Mouse (Mus musculus) kidney, postnatal 0 days (tissue): ENCODE data around the gene Fam81a. TPM values are rescaled to one million over a fixed set of nuclear protein-coding genes. Genes with fewer than 3 reads are reported as not detected.

Experiments
- ATAC-seq: fragments of 200-750 bp; cut with Nextera tagmentation; replicated peaks from 2 replicates; pipeline ENCODE4 v1.8.0; 2017; ENCODE audit warnings: low read depth, moderate number of reproducible peaks, moderate TSS enrichment, moderate library complexity; ENCODE audit not compliant: low FRiP score
- DNase-seq: peaks from one replicate; pipeline ENCODE4 v3.0.0-alpha.2; 2016; ENCODE audit warnings: low spot score
- H3K27ac ChIP-seq: fragments of 300-500 bp; sonication (generic); 2 replicates; pipeline ENCODE4 v1.5.1; 2014; ENCODE audit warnings: mild to moderate bottlenecking
- H3K27me3 ChIP-seq: fragments of 300-500 bp; sonication (generic); 2 replicates; pipeline ENCODE4 v1.6.1; 2014; ENCODE audit warnings: low read length, mixed read lengths; ENCODE audit not compliant: insufficient read depth
- H3K36me3 ChIP-seq: fragments of 300-500 bp; sonication (generic); 2 replicates; pipeline ENCODE4 v1.6.1; 2014; ENCODE audit warnings: low read length, mixed read lengths; ENCODE audit not compliant: insufficient read depth
- H3K4me1 ChIP-seq: fragments of 300-500 bp; sonication (generic); replicated peaks from 2 replicates; pipeline ENCODE4 v1.6.1; 2014; ENCODE audit warnings: antibody characterized with exemption, low read length, mixed read lengths; ENCODE audit not compliant: insufficient read depth
- H3K4me2 ChIP-seq: fragments of 300-500 bp; sonication (generic); 2 replicates; pipeline ENCODE4 v1.6.1; 2014; ENCODE audit warnings: mild to moderate bottlenecking, low read length, moderate library complexity, mixed read lengths
- H3K4me3 ChIP-seq: fragments of 300-500 bp; sonication (generic); replicated peaks from 2 replicates; pipeline ENCODE4 v1.5.1; 2014; ENCODE audit warnings: low read depth, low read length
- H3K9ac ChIP-seq: fragments of 300-500 bp; sonication (generic); 2 replicates; pipeline ENCODE4 v1.6.1; 2014; ENCODE audit warnings: low read depth, low read length
- H3K9me3 ChIP-seq: fragments of 300-500 bp; sonication (generic); replicated peaks from 2 replicates; pipeline ENCODE4 v1.6.1; 2016; ENCODE audit warnings: low read length, inconsistent platforms, mixed read lengths
- CTCF ChIP-seq: IDR thresholded peaks from 2 replicates; pipeline ENCODE4 v1.5.1; 2016; ENCODE audit warnings: antibody characterized with exemption, low read depth, mild to moderate bottlenecking, moderate library complexity
- WGBS: fragments of 180-500 bp; shearing (Covaris S2); extraction: QIAGEN DNeasy Blood & Tissue Kit; methylation state at CpG from one replicate; pipeline ENCODE4 v1.1.7; 2014; 5-methylcytosine and 5-hydroxymethylcytosine counted together
- polyA plus RNA-seq: library from polyadenylated mRNA; unstranded; fragments of >200 nt; fragmentation: Nextera tagmentation; extraction: Ambion mirVana; gene quantifications from 2 replicates; pipeline ENCODE4 v1.2.1, GENCODE M21; 2015

Fam81a gene
- polyA plus RNA-seq, 1 experiment from 2014 or later, result 11.7 TPM

DNA sequence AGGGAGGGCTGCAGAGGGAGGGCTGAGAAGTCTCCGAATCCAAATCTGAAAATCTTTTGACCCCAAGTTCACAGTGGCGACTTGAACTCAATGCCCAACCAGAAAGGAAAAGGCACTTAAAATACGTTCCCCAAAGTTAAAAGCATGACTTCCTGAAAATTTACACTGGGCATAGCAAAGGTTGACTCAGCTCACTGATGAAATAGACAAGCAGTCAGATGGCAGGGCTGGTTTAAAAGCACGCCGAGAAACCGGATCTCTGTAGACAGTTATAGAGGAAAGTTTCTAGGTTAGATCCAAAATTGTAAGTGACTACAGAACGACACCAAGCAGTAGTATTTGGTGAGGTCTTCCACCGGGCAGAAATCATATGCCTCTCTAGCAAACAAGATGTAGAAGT is 92.5 kb downstream of the Fam81a start:
- Histone ChIP-seq H3K4me1 (peaks cover 3% of the 10 kb centered on the region; the same call in 1 of the 2 replicates), H3K27ac (no peak overlapping the region), H3K9ac (no peak overlapping the region), H3K4me3 (no peak overlapping the region), H3K9me3 (no peaks in the 10 kb centered on the region), H3K27me3 (no peaks in the 10 kb centered on the region), H3K4me2 (no peak overlapping the region), H3K36me3 (no peaks in the 10 kb centered on the region)
- WGBS, result 12% methylated on average over 8 of the region's 8 CpGs
- TF ChIP-seq CTCF, result no peak
- DNase-seq (peak; percentile 31), ATAC-seq (no peak)

DNA sequence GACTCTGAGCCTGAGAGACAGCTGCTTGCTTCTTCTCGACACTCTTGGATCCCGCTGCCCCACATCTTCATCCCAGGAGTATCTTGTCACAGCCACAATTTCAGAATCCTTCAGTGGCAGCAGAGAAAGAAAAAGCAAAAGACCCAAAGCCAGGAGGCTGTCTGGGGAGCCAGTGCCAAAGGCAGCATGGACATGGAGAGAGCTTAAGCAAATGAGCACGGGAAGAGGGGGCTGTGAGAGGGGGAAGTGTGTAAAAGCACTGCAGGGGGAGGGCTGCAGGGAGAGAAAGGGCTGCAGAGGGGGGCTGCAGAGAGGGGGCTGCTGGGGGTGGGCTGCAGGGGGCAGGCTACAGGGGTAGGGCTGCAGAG is 93.0 kb downstream of the Fam81a start:
- 42% methylated on average over 3 of the region's 3 CpGs for WGBS
- Histone ChIP-seq H3K9ac (no peak overlapping the region), H3K9me3 (no peaks in the 10 kb centered on the region), H3K4me3 (no peak overlapping the region), H3K27ac (no peak overlapping the region), H3K4me1 (peaks cover 3% of the 10 kb centered on the region; the same call in 1 of the 2 replicates), H3K27me3 (no peaks in the 10 kb centered on the region), H3K4me2 (no peak overlapping the region), H3K36me3 (no peaks in the 10 kb centered on the region)
- no peak for ATAC-seq
- no peak for DNase-seq
- TF ChIP-seq CTCF, result no peak

DNA sequence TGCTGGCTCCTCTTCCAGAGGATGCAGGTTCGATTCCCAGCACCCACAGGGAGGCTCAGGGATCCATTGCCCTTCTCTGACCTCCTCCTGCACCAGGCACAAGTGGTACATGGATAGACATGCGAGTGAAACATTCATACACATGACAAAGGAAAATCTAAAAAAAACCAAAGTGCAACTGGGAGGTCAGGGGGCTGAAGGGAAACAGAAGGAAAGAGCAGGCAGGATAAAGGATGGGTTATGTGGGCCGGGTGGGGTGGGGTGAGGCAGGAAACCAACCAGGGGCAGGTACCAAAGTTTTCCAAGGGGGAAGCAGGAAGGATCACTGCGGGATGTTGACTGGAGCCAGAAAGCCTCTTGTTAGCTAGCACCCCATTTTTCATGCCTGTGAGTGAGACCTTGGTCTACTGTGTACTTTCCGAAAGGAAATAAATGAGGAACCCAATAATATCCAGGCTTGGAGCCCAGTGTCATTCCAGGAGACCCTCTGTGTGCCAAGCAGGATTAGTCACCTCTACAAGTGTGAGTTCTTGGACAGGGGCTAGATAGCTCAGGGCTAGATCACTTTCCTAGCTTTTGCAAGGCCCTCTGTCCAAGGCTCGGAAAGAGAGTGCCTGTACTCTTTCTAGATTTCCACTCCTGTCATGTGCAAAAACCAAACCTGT is 93.5 kb downstream of the Fam81a start:
- Histone ChIP-seq H3K27ac (no peak overlapping the region), H3K4me1 (peaks cover 3% of the 10 kb centered on the region; the same call in 1 of the 2 replicates), H3K4me3 (no peak overlapping the region), H3K9me3 (no peaks in the 10 kb centered on the region), H3K27me3 (no peaks in the 10 kb centered on the region), H3K9ac (no peak overlapping the region), H3K4me2 (no peak overlapping the region), H3K36me3 (no peaks in the 10 kb centered on the region)
- ATAC-seq (no peak), DNase-seq (no peak)
- WGBS, result 56% methylated on average over 6 of the region's 6 CpGs
- no peak for TF ChIP-seq CTCF

DNA sequence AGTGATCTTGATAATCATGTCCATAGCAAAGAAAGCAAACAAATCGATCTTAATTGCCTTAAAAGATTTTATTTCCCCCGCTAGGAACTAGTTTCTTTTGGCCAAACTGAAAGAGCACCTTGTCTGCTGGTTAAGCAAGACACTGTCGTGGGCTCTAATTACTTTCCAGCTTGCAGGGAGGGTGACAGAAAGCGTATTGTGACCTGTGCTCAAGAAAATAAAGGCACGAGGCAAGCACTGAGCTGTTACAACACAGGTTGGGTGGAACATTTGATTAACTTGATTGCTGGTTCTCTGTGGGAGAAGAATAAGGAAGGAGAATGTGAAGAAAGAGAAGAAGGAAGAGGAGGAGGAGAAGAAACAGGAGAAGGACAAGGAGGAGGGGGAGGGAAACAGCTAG is 94.1 kb downstream of the Fam81a start:
- no peak for TF ChIP-seq CTCF
- Histone ChIP-seq H3K36me3 (no peaks in the 10 kb centered on the region), H3K4me2 (no peak overlapping the region), H3K27ac (0 out of 2 replicates have a peak overlapping the region, but pooled peaks have one; percentile 4), H3K4me3 (no peak overlapping the region), H3K27me3 (no peaks in the 10 kb centered on the region), H3K9ac (no peak overlapping the region), H3K4me1 (no peaks in the 10 kb centered on the region; the same call in 1 of the 2 replicates), H3K9me3 (no peaks in the 10 kb centered on the region)
- no peak for DNase-seq
- WGBS, result 24% methylated on average over 5 of the region's 5 CpGs
- ATAC-seq, result no peak

DNA sequence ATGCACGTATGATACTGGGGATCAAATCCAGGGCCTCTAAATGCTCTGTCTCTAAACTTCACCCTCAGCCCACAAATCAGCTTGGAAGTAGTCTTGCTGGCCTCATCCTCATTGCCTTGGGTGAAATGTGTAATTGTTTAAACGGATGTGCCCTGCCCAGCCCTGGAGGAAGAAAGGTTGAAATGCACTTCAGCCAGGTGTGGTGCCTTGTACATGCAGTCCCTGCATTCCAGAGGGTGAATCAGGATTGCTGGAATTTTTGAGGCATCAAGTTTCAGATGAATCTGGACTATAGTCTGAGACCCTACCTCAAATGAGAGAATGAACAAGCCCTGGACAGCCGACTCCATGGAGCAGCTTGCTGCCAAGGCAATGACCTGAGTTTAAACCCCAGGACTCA is 94.5 kb downstream of the Fam81a start:
- 43% methylated on average over 3 of the region's 3 CpGs for whole genome bisulfite sequencing
- no peaks in the 10 kb centered on the region for H3K9me3 ChIP-seq
- no peak overlapping the region for H3K9ac ChIP-seq
- DNase-seq (no peak), ATAC-seq (no peak)
- TF ChIP-seq CTCF, result no peak
- H3K36me3 ChIP-seq, result no peaks in the 10 kb centered on the region
- H3K4me2 ChIP-seq, result no peak overlapping the region
- H3K4me3 ChIP-seq, result no peak overlapping the region
- no peaks in the 10 kb centered on the region for H3K4me1 ChIP-seq
- no peaks in the 10 kb centered on the region for H3K27me3 ChIP-seq
- H3K27ac ChIP-seq, result 0 out of 2 replicates have a peak overlapping the region, but pooled peaks have one; percentile 4

DNA sequence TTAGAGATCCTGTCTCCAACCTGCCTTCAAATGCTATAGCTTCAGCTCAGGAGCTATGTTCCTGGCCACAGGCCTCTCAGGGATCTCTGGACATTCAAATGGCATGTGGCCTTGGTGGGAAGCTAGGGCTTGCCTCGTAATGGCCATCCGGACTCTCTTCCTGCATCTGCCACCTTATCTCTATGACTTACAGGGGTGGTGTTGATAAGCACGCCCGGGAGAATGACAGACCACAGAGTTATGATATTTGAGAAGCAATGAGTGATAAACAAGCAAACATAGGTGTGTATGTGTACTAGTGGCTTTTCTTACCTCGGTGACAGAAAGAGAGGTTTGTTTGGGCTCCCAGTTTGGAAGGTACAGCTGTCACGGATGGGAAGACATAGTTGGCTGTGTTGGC is 96.1 kb downstream of the Fam81a start:
- no peak for TF ChIP-seq CTCF

DNA sequence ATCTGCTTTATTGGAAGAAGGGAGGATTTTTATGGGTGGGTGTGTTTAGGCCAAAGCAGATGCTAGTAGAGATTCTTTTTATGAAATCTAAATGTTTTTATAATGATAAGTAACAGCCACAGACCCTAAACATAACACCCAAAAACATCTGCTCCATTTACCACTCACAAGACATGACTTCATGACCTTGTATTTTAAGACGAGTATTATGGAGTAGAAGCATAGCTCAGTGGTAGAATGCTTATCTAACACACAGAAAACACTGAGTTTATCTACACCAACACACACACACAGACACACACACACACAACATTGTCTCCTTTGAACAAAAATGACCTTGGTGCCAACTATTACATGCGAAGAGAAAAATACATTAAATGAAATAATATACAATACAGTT is 97.5 kb downstream of the Fam81a start:
- Histone ChIP-seq H3K9ac (no peak overlapping the region), H3K4me1 (no peaks in the 10 kb centered on the region), H3K9me3 (no peaks in the 10 kb centered on the region), H3K27ac (no peak overlapping the region), H3K36me3 (no peaks in the 10 kb centered on the region), H3K27me3 (no peaks in the 10 kb centered on the region), H3K4me2 (no peak overlapping the region), H3K4me3 (no peak overlapping the region)
- ATAC-seq (no peak), DNase-seq (no peak)
- no peak for TF ChIP-seq CTCF
- 58% methylated on average over 2 of the region's 2 CpGs for WGBS

More for the DNA sequence above, 96.1 kb downstream of the Fam81a start:
- ATAC-seq (no peak), DNase-seq (no peak)
- Histone ChIP-seq H3K36me3 (no peaks in the 10 kb centered on the region), H3K9ac (no peak overlapping the region), H3K27me3 (no peaks in the 10 kb centered on the region), H3K4me1 (no peaks in the 10 kb centered on the region), H3K9me3 (no peaks in the 10 kb centered on the region), H3K4me3 (no peak overlapping the region), H3K4me2 (no peak overlapping the region), H3K27ac (no peak overlapping the region)
- WGBS, result 89% methylated on average over 6 of the region's 6 CpGs
